Mouse (Mus musculus) limb, embryonic 10.5 days (tissue): ENCODE results near the gene Dnm1. TPM values are rescaled to one million over a fixed set of nuclear protein-coding genes. Genes with fewer than 3 reads are reported as not detected.
A peak's percentile ranks its signal among the peaks of the same experiment; 100 is the strongest.

Source experiments
- DNase-seq: peaks from one replicate; pipeline ENCODE4 v3.0.0-alpha.2; 2017; ENCODE audit warnings: low spot score
- H3K27ac ChIP-seq: fragments of 300-500 bp; sonication (generic); 2 replicates; pipeline ENCODE4 v1.5.1; 2016; ENCODE audit warnings: mild to moderate bottlenecking
- H3K27me3 ChIP-seq: fragments of 300-500 bp; sonication (generic); 2 replicates; pipeline ENCODE4 v1.6.1; 2016; ENCODE audit warnings: low read depth, mild to moderate bottlenecking; ENCODE audit not compliant: poor library complexity, severe bottlenecking
- H3K36me3 ChIP-seq: fragments of 300-500 bp; sonication (generic); 2 replicates; pipeline ENCODE4 v1.6.1; 2016; ENCODE audit warnings: mild to moderate bottlenecking, moderate library complexity
- H3K4me1 ChIP-seq: fragments of 300-500 bp; sonication (generic); 2 replicates; pipeline ENCODE4 v1.6.1; 2016
- H3K4me3 ChIP-seq: fragments of 300-500 bp; sonication (generic); 2 replicates; pipeline ENCODE4 v1.5.1; 2016; ENCODE audit warnings: mild to moderate bottlenecking, moderate library complexity
- H3K9me3 ChIP-seq: fragments of 300-500 bp; sonication (generic); replicated peaks from 2 replicates; pipeline ENCODE4 v1.6.1; 2016; ENCODE audit warnings: mild to moderate bottlenecking
- WGBS: fragments of 180-500 bp; shearing (Covaris S2); methylation state at CpG from one replicate; pipeline ENCODE4 v1.1.7; 2016; 5-methylcytosine and 5-hydroxymethylcytosine counted together
- polyA plus RNA-seq: library from polyadenylated mRNA; unstranded; fragments of >200 nt; fragmentation: Nextera tagmentation; extraction: Ambion mirVana; gene quantifications from 2 replicates; pipeline ENCODE4 v1.2.1, GENCODE M21; 2016

Gene Dnm1
- 27.1 and 33.6 TPM in 2 replicates for polyA plus RNA-seq

DNA sequence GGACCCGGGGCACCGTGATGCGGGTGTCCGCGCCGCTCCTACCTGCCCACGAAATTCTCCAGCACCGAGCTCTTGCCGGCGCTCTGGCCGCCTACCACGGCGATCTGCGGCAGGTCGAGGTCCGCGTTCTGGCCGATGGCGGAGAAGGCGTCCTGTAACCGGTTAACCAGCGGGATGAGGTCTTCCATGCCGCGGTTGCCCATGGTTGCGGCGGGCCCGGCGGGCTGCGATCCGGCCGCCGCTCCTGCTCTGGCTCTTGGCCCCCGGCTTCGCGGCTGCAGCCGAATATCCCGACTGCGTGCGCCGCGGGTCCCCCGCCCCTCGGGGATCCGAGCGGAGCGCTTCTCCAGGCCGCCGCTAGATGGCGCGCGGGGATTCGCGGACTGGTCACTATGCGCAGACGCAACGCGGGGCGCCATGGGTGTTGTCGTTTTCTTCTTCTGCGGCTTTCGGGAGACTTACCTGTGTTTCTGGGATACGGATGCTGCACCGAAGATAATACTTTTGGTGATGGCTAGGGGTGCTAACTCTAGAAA, at the start of gene Dnm1:
Gene Dnm1, minus strand, starts transcription at position 332 of the 536 bp plus-strand sequence.
- peaks cover 44% of the 10 kb centered on the region for H3K4me1 ChIP-seq
- under 1% methylated on average over 63 of the region's 63 CpGs for WGBS
- peak; percentile 97 for DNase-seq
- H3K27ac ChIP-seq = peak within 1 kb of the TSS; percentile 92
- no peaks in the 10 kb centered on the region for H3K9me3 ChIP-seq
- peaks cover 6% of the 10 kb centered on the region; the same call in 1 of the 2 replicates for H3K27me3 ChIP-seq
- peaks cover 23% of the 10 kb centered on the region for H3K36me3 ChIP-seq
- peak within 1 kb of the TSS; percentile 81 for H3K4me3 ChIP-seq

DNA sequence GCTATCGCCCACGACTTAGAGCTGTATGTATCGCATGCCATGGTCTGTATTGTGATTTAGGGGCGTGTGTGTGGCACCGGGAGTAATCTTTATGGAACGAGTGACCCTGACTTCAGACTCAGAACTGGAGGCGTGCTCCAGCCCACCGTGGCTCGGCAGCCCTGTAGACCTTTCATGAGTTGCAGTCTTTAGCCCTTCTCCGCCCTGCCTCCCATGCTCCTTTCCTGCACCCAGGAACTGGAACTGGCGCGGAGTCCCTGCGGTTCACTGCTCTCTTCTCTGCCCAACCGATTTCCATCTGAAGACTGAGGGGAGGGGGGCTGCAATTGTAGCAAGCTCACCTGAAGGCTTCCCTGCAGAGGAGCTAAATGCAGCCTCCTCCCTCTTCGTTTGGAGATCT, 43.6 kb upstream of the Dnm1 start:
- Histone ChIP-seq H3K27me3 (no peaks in the 10 kb centered on the region), H3K27ac (peak overlapping the region; percentile 84), H3K36me3 (peaks cover 43% of the 10 kb centered on the region), H3K4me3 (peak overlapping the region; percentile 97), H3K4me1 (peaks cover 28% of the 10 kb centered on the region), H3K9me3 (no peaks in the 10 kb centered on the region)
- under 1% methylated on average over 15 of the region's 15 CpGs for WGBS
- DNase-seq = no peak

DNA sequence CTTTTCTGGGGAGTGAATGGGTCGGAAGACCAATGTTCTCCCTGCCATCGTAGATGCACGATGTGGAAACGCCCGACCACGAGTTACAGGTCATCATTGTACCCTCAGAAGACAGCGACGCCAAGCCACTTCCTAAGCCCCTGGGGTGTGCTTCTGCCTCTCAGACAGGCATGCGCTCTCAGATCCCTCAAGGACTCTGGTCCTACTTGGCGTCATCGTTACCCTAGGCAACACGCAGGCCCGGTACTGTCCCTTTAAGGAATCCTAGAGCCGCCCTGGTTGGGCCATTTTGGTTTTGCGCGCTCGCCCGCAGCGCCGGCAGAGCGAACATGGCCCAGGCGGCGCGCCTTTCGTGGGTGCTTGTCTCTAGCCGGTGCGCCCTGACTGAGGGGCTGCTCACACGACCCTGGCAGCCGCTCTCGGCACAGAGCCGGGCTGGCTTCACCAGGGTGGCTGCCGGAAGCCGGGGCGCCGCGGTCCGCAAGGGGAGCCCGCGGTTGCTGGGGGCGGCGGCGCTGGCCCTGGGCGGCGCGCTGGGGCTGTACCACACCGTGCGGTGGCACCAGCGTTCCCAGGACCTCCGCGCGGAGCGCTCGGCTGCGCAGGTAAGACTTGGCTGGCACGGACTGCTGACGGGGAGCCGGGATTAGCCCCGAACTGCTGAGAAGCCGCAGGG, 42.9 kb upstream of the Dnm1 start:
- H3K4me3 ChIP-seq = peak overlapping the region; percentile 97
- no peaks in the 10 kb centered on the region for H3K27me3 ChIP-seq
- H3K9me3 ChIP-seq = no peaks in the 10 kb centered on the region
- peaks cover 30% of the 10 kb centered on the region for H3K4me1 ChIP-seq
- H3K27ac ChIP-seq = peak overlapping the region; percentile 84
- peak; percentile 89 for DNase-seq
- H3K36me3 ChIP-seq = peaks cover 37% of the 10 kb centered on the region
- under 1% methylated on average over 57 of the region's 59 CpGs for WGBS

DNA sequence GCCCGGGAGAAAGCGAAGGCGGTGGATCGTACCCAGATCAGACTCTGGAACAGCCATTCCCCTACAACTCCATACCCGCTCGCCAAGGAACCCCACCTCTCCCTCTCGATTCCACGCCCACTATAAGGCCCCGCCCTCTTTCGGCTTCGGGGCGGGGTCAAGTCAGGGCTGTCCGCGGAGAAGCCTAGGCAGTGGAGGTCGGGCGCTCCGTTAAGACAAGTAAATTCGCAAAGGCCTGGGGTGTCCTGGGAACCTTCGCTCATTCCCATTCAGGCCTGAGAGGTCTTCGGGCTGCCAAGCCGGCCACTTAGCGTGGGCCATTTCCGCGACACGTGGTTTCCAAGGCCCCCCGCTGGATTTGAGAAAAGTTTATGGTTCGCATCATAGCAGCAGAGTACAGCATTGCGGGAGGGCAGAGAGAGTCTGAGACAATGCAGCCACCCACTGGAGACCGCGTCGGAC, 42.4 kb upstream of the Dnm1 start, which contains the start of gene Ptges2:
Gene Ptges2, plus strand, starts transcription at position 413 of the 462 bp plus-strand sequence.
- Histone ChIP-seq H3K4me3 (peak within 1 kb of the TSS; percentile 97), H3K4me1 (peaks cover 36% of the 10 kb centered on the region), H3K36me3 (peaks cover 32% of the 10 kb centered on the region), H3K9me3 (no peaks in the 10 kb centered on the region), H3K27ac (peak within 1 kb of the TSS; percentile 84), H3K27me3 (no peaks in the 10 kb centered on the region)
- WGBS = under 1% methylated on average over 31 of the region's 31 CpGs
- DNase-seq = peak; percentile 90

DNA sequence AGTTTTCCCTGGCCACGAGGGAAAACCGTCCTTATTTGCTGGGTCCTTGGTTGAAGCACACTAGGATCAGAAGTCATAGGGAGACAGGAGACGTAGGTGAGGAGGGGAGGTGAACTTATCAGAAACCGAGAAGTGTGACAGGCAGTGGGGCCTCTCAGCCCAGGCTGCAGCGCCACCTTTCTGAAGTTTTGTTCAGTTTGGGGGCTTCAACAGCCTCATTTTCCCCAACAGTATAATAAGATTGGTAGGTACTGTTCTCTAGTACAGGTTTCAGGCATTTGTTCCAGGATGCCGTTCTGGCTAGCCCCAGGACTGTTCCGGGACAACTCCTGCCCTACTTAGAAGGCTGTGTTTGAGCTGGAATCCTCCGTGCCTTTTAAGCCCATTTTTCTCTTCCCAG, 41.8 kb upstream of the Dnm1 start:
- H3K36me3 ChIP-seq = peaks cover 26% of the 10 kb centered on the region
- H3K9me3 ChIP-seq = no peaks in the 10 kb centered on the region
- WGBS = 7% methylated on average over 8 of the region's 8 CpGs

DNA sequence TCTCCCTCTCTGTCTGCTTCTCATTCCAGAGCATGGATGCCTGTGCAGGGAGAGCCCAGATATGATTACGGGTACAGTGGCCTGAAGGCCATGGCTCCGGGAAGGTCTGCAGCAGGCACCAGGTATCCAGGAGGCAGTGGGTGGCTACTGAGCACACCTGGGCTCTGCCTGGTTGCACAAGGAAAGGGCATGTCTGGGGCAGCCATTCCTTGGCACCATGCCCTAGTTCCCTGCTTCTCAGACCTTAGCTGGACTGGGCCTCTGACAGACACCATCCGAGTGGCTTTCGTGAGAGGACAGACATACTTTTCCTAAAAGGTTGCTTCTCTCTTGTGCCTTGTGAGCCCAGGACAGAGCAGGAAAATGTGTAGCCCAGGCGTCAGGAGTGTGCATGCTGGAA, 38.9 kb upstream of the Dnm1 start:
- Histone ChIP-seq H3K4me3 (no peak overlapping the region), H3K9me3 (no peaks in the 10 kb centered on the region), H3K27ac (no peak overlapping the region), H3K4me1 (peaks cover 50% of the 10 kb centered on the region), H3K36me3 (0 out of 2 replicates have a peak, but pooled peaks cover 4% of the 10 kb centered on the region), H3K27me3 (0 out of 2 replicates have a peak, but pooled peaks cover 9% of the 10 kb centered on the region)
- 94% methylated on average over 5 of the region's 5 CpGs for WGBS
- DNase-seq = no peak

More for the DNA sequence above, 41.8 kb upstream of the Dnm1 start:
- H3K4me1 ChIP-seq = peaks cover 37% of the 10 kb centered on the region
- peak overlapping the region; percentile 84 for H3K27ac ChIP-seq
- DNase-seq = peak; percentile 52
- H3K27me3 ChIP-seq = no peaks in the 10 kb centered on the region
- peak overlapping the region; percentile 97 for H3K4me3 ChIP-seq

DNA sequence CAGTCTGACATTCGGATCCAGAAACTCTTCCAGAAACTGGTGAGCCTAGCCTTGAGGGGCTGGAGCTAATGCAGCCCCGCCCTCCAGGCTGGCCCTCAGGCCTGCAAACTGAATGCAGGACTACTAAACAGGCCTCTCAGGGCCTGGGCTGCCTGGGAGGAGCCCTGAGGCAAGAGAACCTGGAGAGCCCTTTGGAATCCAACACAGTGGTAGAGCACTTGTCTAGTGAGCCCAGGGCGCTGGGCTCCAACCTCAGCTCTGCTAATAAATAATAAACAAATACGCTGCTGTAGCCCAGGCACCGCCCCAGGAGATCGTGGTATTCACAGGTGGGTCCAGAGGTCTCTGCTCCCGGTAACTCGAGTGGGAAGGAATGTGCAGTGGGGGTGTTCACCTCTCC, 37.7 kb upstream of the Dnm1 start:
- H3K4me3 ChIP-seq = no peak overlapping the region
- H3K27ac ChIP-seq = peak overlapping the region; percentile 40; the same call in 1 of the 2 replicates
- no peak for DNase-seq
- no peaks in the 10 kb centered on the region for H3K9me3 ChIP-seq
- 77% methylated on average over 8 of the region's 8 CpGs for WGBS
- peaks cover 47% of the 10 kb centered on the region for H3K4me1 ChIP-seq
- H3K27me3 ChIP-seq = 0 out of 2 replicates have a peak, but pooled peaks cover 12% of the 10 kb centered on the region
- H3K36me3 ChIP-seq = no peaks in the 10 kb centered on the region

DNA sequence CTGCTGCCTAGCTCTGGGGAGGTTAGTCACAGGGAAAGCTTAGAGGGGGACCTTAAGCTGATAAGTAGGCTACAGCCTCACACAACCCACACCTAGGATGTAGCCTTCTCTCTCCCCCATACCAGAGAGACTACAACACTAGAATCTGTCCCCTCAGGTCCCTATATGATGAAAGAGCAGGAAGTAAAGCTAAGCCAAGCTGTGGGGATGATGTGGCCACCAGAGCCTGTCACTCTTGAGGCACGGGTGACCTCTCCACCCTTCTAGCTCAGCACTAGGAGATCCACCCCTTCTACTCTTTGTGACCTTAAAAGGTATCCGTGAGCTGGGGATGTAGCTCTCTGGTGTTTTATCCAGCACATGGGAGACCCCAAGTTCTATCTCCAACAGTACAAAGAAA, 36.0 kb upstream of the Dnm1 start:
- Histone ChIP-seq H3K4me1 (peaks cover 40% of the 10 kb centered on the region), H3K27ac (peak overlapping the region; percentile 54; the same call in 1 of the 2 replicates), H3K27me3 (peaks cover 12% of the 10 kb centered on the region; the same call in 1 of the 2 replicates), H3K4me3 (no peak overlapping the region), H3K36me3 (no peaks in the 10 kb centered on the region), H3K9me3 (no peaks in the 10 kb centered on the region)
- DNase-seq = no peak
- WGBS = 84% methylated on average over 2 of the region's 2 CpGs

DNA sequence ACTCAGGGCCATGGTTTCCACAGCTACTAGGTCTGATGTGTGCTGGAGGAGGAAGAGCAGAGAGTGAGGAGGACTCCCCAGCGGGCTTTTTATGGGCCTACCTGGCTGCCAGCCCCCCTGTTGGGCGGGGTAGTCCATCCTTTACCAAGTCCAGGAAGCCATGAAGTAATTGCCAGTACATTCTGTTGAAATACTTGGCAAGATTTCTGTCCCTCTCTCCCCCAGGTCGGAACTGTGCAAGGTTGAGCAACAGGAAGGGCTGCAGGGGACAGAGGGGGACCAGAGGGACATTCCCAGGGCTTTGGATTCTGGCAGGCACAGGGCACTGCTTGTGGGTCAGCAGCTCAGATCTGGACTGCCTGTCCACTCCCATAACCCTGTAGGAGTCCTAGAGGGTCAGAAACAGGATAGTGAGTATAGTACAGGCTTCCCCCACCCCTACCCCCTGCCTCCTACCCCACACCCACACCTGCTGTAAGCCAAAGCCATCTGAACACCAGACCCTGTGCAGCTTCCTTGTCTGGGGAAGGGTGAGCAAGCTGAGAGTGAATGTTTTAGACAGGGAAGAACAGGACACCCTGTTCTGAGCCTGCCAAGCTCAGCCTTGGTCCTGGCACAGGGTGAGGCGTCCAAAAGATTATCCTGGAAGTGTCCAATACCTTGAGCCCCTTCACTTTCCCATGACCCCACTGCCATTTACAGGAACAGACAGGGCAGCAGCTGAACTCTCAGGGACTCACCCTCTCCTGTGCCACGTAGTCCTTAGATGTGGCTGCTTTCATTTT, 34.8 kb upstream of the Dnm1 start, which contains the start of gene Lcn2:
Gene Lcn2, minus strand, starts transcription at position 547 of the 785 bp plus-strand sequence.
- no peak for DNase-seq
- WGBS = 70% methylated on average over 5 of the region's 5 CpGs
- Histone ChIP-seq H3K36me3 (no peaks in the 10 kb centered on the region), H3K4me3 (no peak within 1 kb of the TSS), H3K9me3 (no peaks in the 10 kb centered on the region), H3K4me1 (peaks cover 40% of the 10 kb centered on the region), H3K27ac (peak within 1 kb of the TSS; percentile 54), H3K27me3 (peaks cover 24% of the 10 kb centered on the region)

DNA sequence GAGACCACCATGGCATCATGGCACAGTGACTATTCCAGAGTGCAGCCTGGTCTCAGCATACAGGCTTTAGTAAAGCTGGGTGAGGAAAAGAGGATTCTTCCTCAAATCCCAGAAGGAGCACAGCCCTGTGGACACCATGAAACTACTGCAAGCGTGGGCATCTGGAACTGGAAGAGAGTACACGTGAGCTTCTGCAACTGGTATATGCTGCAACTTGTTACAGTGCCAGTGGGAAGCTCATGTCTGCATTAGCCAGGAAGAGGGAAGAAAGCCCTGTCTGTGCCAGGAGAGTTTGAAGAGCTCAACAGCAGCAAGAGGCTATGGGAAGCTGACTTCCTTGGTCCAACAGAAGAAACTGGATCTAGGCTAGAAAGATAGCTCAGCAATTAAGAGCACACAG, 29.6 kb upstream of the Dnm1 start:
- 77% methylated on average over 2 of the region's 2 CpGs for WGBS
- Histone ChIP-seq H3K27ac (no peak overlapping the region), H3K27me3 (peaks cover 30% of the 10 kb centered on the region), H3K36me3 (peaks cover 27% of the 10 kb centered on the region), H3K4me1 (peaks cover 32% of the 10 kb centered on the region), H3K9me3 (no peaks in the 10 kb centered on the region), H3K4me3 (peak overlapping the region; percentile 73; the same call in 1 of the 2 replicates)
- no peak for DNase-seq

DNA sequence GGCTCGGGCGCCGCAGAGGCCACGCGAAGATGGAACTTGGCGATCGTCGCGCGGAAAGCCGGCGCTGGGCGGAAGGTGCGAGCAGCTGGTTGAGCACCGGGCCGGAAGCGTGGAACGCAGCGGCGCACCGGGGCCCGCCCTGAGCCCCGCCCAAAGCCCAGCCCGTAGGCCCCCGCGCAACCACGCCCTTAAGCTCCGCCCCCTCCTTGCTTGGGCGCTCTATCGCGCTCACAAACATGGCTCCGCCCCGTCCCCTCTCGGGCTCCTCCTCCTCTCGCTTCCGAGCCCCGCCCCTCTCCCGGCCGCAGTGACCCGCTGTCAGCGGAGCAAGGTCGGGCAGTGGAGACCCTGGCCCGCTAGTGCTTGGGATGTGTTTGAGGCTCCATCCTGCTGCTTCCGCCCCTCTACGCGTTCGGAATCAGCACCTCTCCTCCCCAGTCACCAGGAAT, 28.7 kb upstream of the Dnm1 start, which contains the start of gene 1110008P14Rik:
Gene 1110008P14Rik, minus strand, starts transcription at position 164 of the 449 bp plus-strand sequence.
- Histone ChIP-seq H3K4me3 (peak within 1 kb of the TSS; percentile 73), H3K4me1 (peaks cover 24% of the 10 kb centered on the region), H3K27ac (peak within 1 kb of the TSS; percentile 73), H3K36me3 (peaks cover 36% of the 10 kb centered on the region), H3K9me3 (no peaks in the 10 kb centered on the region), H3K27me3 (peaks cover 23% of the 10 kb centered on the region)
- under 1% methylated on average over 45 of the region's 47 CpGs for WGBS
- peak; percentile 93 for DNase-seq

DNA sequence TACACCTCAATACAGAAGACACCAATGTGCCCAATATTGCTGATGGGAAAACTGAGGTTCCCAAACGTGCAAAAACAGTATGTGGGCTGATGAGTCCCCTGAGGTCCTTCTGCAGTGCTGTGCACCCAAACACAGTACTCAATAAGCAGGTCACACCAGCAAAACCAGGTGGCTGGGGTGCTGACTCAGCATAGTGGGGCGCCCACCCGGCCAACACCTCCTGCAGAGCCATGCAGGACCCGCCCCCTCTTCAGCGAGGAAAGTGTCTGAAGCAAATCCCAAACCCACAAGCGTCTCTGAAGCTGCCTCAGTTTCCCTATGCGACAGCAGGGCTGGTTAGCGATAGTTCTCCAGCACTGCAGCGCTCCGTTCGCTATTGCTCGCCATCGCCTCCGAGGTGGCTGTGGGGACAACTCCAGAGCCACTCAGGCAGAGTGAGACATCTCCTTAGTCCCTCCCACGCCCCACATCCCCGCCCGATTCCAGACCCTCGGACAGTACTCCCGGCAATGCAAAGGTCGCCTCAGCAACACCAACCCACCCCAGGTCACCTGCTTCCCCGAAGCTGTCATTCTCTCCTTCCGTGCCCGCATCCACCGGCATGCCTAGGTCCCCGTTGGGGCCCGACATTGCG, 28.1 kb upstream of the Dnm1 start:
- no peak for DNase-seq
- Histone ChIP-seq H3K9me3 (no peaks in the 10 kb centered on the region), H3K27me3 (peaks cover 22% of the 10 kb centered on the region), H3K4me3 (peak overlapping the region; percentile 73), H3K36me3 (peaks cover 41% of the 10 kb centered on the region), H3K4me1 (peaks cover 19% of the 10 kb centered on the region), H3K27ac (peak overlapping the region; percentile 73)
- under 1% methylated on average over 27 of the region's 27 CpGs for WGBS
